Mouse (Mus musculus) activated CD4-positive, CD25-positive, alpha-beta regulatory T cell, adult 4 months (primary cell): ENCODE measurements around the gene Ptprcap. TPM values are rescaled to one million over a fixed set of nuclear protein-coding genes. Genes with fewer than 3 reads are reported as not detected.
A peak's percentile ranks its signal among the peaks of the same experiment; 100 is the strongest.

Experiments used
- ATAC-seq: one replicate; pipeline ENCODE4 v1.8.0; 2017
- polyA plus RNA-seq, 2 experiments: library from polyadenylated mRNA; unstranded; fragments of 100-300 nt; shearing (Covaris generic); gene quantifications; one replicate each; pipeline ENCODE4 v1.2.1; 2017

Ptprcap gene
- polyA plus RNA-seq, 2 experiments from 2014 or later, result 1,013 to 1,027 TPM

DNA sequence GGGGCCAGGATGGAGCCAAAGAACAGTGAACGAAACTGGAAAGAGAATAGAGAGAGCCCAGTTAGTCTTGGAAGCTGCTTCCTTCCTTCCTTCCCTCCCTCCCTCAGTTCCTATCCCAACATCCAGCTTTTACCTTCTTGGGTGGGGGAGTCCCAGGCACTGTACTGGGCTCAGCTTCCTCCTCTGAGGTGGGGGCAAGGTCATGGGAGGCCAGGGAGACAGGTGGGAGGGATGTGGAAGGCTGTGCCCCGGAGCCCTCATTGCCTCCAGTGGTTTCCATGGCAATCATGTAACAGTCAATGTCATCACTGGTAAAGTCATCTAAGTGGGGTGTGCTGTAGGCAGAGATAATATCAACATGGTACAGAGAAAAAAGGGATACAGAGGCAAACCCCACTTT is 42.6 kb downstream of the Ptprcap start:
- no peak for ATAC-seq

DNA sequence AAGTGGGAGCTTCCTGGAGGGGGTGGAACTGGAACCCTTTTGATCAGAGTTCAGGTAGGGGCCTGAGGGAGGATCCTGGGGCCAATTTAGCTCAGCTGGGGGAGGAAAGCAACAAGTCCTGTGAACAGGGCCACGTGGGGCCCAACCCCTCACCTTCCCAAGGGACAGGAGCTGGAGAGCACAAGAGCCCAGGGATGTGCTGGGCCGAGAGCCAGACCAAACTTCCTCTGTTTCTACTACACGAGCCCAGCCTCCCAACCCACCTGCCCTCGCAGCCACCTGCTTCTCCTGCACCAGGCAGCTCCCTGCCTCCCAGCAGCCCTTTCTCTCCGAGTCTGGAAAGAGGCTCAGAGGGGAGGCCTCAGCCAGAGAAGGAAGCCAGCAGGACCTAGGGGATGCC is 43.1 kb downstream of the Ptprcap start:
- ATAC-seq, result no peak

DNA sequence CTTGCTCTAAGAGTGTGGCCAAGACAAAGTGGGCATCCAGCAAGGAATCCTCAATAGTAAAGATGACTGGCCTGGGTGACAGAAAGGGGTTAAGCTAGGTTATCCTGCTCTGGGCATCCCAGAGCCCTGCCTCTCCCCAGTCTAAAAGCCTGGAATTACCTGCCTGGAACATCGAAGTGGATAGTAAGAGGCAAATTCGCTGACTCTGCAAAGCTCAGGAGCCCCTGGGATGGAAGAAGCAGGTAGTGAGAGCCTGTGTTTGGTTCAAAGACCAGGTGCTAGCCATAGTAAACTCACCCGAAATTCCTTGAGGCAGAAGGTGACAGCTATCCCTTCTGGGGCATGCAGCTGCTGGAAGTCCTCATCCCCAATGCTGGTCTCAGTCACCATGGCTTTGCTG is 43.8 kb downstream of the Ptprcap start:
- no peak for ATAC-seq

DNA sequence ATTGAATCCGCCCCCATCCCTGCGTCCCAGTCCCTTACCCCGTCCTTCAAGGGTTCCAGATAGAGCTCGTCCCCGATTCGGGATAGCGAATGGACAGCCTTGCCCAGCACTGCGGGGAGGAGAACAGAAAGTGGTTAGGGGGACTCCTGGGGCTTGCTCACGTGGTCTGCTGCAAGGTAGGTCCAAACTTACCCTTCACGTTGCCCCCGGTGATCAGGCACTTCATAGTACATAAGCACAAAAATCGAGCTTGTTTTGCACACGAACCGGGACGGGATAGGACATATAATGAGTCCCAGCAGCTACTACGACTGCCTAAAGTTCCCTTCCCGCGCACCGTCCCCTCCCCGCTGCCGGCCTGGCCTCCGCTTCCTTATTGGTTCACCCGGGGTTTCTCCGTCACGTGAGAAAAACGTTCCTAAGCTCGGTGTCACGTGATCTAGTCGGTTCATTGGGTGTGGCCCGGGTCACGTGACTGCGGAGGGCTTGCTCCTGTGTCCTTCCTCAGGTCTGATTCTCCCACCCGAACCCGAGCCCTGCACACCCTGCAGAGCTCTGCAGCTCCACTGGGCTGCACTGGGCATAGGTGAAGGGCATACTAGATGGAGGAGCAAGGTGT is 48.0 kb downstream of the Ptprcap start, which contains the start of gene Rad9a:
Gene Rad9a (minus strand): TSS at position 372 of the 619 bp plus-strand sequence.
- peak; percentile 53 for ATAC-seq

DNA sequence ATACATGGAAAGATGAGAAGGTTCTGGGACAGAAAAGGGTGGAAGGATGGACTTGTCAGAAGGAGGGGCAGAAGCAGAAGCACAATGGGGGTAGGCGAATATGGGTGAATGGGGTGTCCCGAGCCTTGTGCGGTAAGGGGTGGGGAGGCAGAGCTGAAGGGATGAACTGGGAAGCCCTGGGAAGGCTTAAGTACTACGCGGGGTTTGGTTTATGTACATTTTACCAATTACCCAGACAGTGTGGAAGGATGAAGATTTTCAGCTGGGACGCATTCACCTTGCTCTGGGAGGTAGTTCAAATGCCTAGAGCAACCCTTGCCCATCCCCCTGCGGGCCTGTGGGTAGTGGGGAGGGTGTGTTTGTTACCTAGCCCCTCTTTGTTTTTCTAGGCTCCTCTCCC is 48.7 kb downstream of the Ptprcap start:
- no peak for ATAC-seq

DNA sequence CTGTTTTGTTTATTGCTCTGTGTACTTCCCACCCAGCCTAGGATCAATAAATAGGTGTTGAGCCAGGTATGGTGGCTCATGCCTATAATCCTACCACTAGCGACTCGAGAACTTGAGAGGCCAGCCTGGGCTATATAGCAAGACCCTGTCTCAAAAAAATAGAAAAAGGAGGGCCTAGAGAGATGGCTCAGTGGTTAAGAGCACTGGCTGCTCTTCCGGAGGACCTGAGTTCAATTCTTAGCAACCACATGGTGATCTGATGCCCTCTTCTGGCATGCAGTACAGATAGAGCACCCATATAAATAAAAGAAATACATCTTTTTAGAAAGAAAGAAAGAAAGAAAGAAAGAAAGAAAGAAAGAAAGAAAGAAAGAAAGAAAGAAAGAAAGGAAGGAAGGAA is 49.7 kb downstream of the Ptprcap start:
- peak; percentile 32 for ATAC-seq

- peak; percentile 47 for ATAC-seq
Measured at GRCm38 (mm10) chr19:4203604-4204326, 50.4 kb downstream of the Ptprcap start.

GRCm38 (mm10) chr19:4204889-4205288 is 51.5 kb downstream of the Ptprcap start:
- ATAC-seq, result no peak

Other genes with a start within 250 kb of the Ptprcap start
- gene Tcirg1, start 246.5 kb upstream of the Ptprcap start, polyA plus RNA-seq, result 10 to 100 TPM; 36.2 to 70.0 TPM
- gene Ndufs8, start 240.8 kb upstream of the Ptprcap start, polyA plus RNA-seq, result 100 to 1,000 TPM; 262 to 298 TPM
- gene Aldh3b1, start 223.8 kb upstream of the Ptprcap start, polyA plus RNA-seq, result under 1 TPM in 1 of 2 experiments, not detected in 1; 0.83 TPM
- 10 to 100 TPM; 17.1 to 21.8 TPM for gene Unc93b1, start 218.4 kb upstream of the Ptprcap start, polyA plus RNA-seq
- gene Aldh3b3, start 195.0 kb upstream of the Ptprcap start, polyA plus RNA-seq, result not detected
- gene Aldh3b2, start 181.3 kb upstream of the Ptprcap start, polyA plus RNA-seq, result not detected
- gene Acy3, start 167.0 kb upstream of the Ptprcap start, polyA plus RNA-seq, result 1 to 10 TPM; 1.2 to 1.6 TPM
- gene Tbx10, start 160.9 kb upstream of the Ptprcap start, polyA plus RNA-seq, result not detected
- 10 to 100 TPM; 17.3 to 17.8 TPM for gene Nudt8, start 153.0 kb upstream of the Ptprcap start, polyA plus RNA-seq
- gene Gm49405, start 153.0 kb upstream of the Ptprcap start, polyA plus RNA-seq, result under 1 TPM; 0.19 to 0.42 TPM
- 1 to 10 TPM in 1 of 2 experiments, under 1 TPM in 1; 0.45 to 1.5 TPM for gene Doc2g, start 150.3 kb upstream of the Ptprcap start, polyA plus RNA-seq
- 100 to 1,000 TPM; 129 to 134 TPM for gene Ndufv1, start 140.8 kb upstream of the Ptprcap start, polyA plus RNA-seq
- 100 to 1,000 TPM; 481 to 485 TPM for gene Gstp1, start 115.6 kb upstream of the Ptprcap start, polyA plus RNA-seq
- 10 to 100 TPM; 11.1 to 23.5 TPM for gene Gstp2, start 107.6 kb upstream of the Ptprcap start, polyA plus RNA-seq
- 100 to 1,000 TPM; 202 to 218 TPM for gene Gstp3, start 94.0 kb upstream of the Ptprcap start, polyA plus RNA-seq
- not detected for gene Cabp2, start 72.0 kb upstream of the Ptprcap start, polyA plus RNA-seq
- gene Cdk2ap2, start 56.4 kb upstream of the Ptprcap start, polyA plus RNA-seq, result 100 to 1,000 TPM; 372 to 419 TPM
- 10 to 100 TPM; 89.9 to 91.4 TPM for gene Pitpnm1, start 53.6 kb upstream of the Ptprcap start, polyA plus RNA-seq
- gene Aip, start 27.7 kb upstream of the Ptprcap start, polyA plus RNA-seq, result 100 to 1,000 TPM; 171 to 215 TPM
- not detected for gene Gpr152, start 13.8 kb upstream of the Ptprcap start, polyA plus RNA-seq
- gene Cabp4, start 9.6 kb upstream of the Ptprcap start, polyA plus RNA-seq, result 1 to 10 TPM; 1.1 to 1.4 TPM
- gene Coro1b, start 5.0 kb upstream of the Ptprcap start, polyA plus RNA-seq, result 100 to 1,000 TPM; 212 to 255 TPM
- gene Rps6kb2, start 9.8 kb downstream of the Ptprcap start, polyA plus RNA-seq, result 10 to 100 TPM; 21.9 to 25.0 TPM
- gene Carns1, start 21.9 kb downstream of the Ptprcap start, polyA plus RNA-seq, result 1 to 10 TPM; 6.1 to 7.2 TPM
- gene Tbc1d10c, start 37.7 kb downstream of the Ptprcap start, polyA plus RNA-seq, result 100 to 1,000 TPM; 548 to 733 TPM
- 1,000 to 10,000 TPM in 1 of 2 experiments, 100 to 1,000 TPM in 1; 945 to 1,075 TPM for gene Ppp1ca, start 38.5 kb downstream of the Ptprcap start, polyA plus RNA-seq
- gene Rad9a, start 48.1 kb downstream of the Ptprcap start, polyA plus RNA-seq, result 10 to 100 TPM; 37.7 to 40.3 TPM
- 10 to 100 TPM; 19.7 to 29.7 TPM for gene Clcf1, start 60.6 kb downstream of the Ptprcap start, polyA plus RNA-seq
- not detected for gene AC109138.7, start 60.8 kb downstream of the Ptprcap start, polyA plus RNA-seq
- gene Pold4, start 78.3 kb downstream of the Ptprcap start, polyA plus RNA-seq, result 100 to 1,000 TPM; 117 to 151 TPM
- gene Ssh3, start 115.6 kb downstream of the Ptprcap start, polyA plus RNA-seq, result 10 to 100 TPM in 1 of 2 experiments, 1 to 10 TPM in 1; 8.8 to 11.4 TPM
- gene Ankrd13d, start 129.5 kb downstream of the Ptprcap start, polyA plus RNA-seq, result 1 to 10 TPM; 1.5 to 2.1 TPM
- 100 to 1,000 TPM in 1 of 2 experiments, 10 to 100 TPM in 1; 83.4 to 101 TPM for gene Grk2, start 152.6 kb downstream of the Ptprcap start, polyA plus RNA-seq
- 10 to 100 TPM; 54.9 to 68.6 TPM for gene Kdm2a, start 244.7 kb downstream of the Ptprcap start, polyA plus RNA-seq